Mouse (Mus musculus): Measurements from ENCODE around the gene Ifnz. TPM values are rescaled to one million over a fixed set of nuclear protein-coding genes. Genes with fewer than 3 reads are reported as not detected.

Ifnz gene
- polyA plus RNA-seq (2012; rRNA removed), result not detected in 2 replicates

GRCm38 (mm10) chr4:88781831-88782230 is at the start of gene Ifnz:
Gene Ifnz (plus strand): TSS chr4:88782131.

GRCm38 (mm10) chr4:88754818-88755340 is 27.1 kb upstream of the Ifnz start, which contains the start of gene Gm13271:
Gene Gm13271 (plus strand): TSS chr4:88754868.

GRCm38 (mm10) chr4:88759610-88760268 is 22.2 kb upstream of the Ifnz start, which contains the start of gene Gm13283:
Gene Gm13283 (plus strand): TSS chr4:88760119.

GRCm38 (mm10) chr4:88773534-88773933 is 8.4 kb upstream of the Ifnz start, which contains the start of gene Gm13290:
Gene Gm13290 (plus strand): TSS chr4:88773834.

GRCm38 (mm10) chr4:88776622-88777021 is 5.3 kb upstream of the Ifnz start, which contains the start of gene Gm13289:
Gene Gm13289 (plus strand): TSS chr4:88776922.

GRCm38 (mm10) chr4:88779550-88779949 is 2.4 kb upstream of the Ifnz start, which contains the start of gene Gm13272:
Gene Gm13272 (plus strand): TSS chr4:88779850.

GRCm38 (mm10) chr4:88785409-88785808 is 3.5 kb downstream of the Ifnz start, which contains the start of gene Gm13276:
Gene Gm13276 (plus strand): TSS chr4:88785709.

GRCm38 (mm10) chr4:88788402-88788801 is 6.5 kb downstream of the Ifnz start, which contains the start of gene Gm13277:
Gene Gm13277 (plus strand): TSS chr4:88788632.

GRCm38 (mm10) chr4:88791250-88791649 is 9.3 kb downstream of the Ifnz start, which contains the start of gene Gm13278:
Gene Gm13278 (plus strand): TSS chr4:88791550.

GRCm38 (mm10) chr4:88793936-88794675 is 12.2 kb downstream of the Ifnz start, which contains the start of gene Gm13275:
Gene Gm13275 (plus strand): TSS chr4:88794487.

GRCm38 (mm10) chr4:88797097-88797496 is 15.2 kb downstream of the Ifnz start, which contains the start of gene Gm13279:
Gene Gm13279 (plus strand): TSS chr4:88797397.

GRCm38 (mm10) chr4:88799365-88799764 is 17.4 kb downstream of the Ifnz start, which contains the start of gene Gm13285:
Gene Gm13285 (plus strand): TSS chr4:88799665.

GRCm38 (mm10) chr4:88802954-88803353 is 21.0 kb downstream of the Ifnz start, which contains the start of gene Gm13287:
Gene Gm13287 (plus strand): TSS chr4:88803254.

GRCm38 (mm10) chr4:88805231-88805630 is 23.3 kb downstream of the Ifnz start, which contains the start of gene Gm13288:
Gene Gm13288 (plus strand): TSS chr4:88805531.

GRCm38 (mm10) chr4:88815928-88816327 is 34.0 kb downstream of the Ifnz start, which contains the start of gene Ifna7:
Gene Ifna7 (plus strand): TSS chr4:88816228.

GRCm38 (mm10) chr4:88819659-88820058 is 37.7 kb downstream of the Ifnz start, which contains the start of gene Ifna11:
Gene Ifna11 (plus strand): TSS chr4:88819959.

GRCm38 (mm10) chr4:88827116-88827515 is 45.2 kb downstream of the Ifnz start, which contains the start of gene Ifna6:
Gene Ifna6 (plus strand): TSS chr4:88827416.

Other genes starting within 250 kb of the Ifnz start
- gene Ifna15, start 223.9 kb upstream of the Ifnz start, polyA plus RNA-seq (2012; rRNA removed), result not detected in 2 replicates
- gene Ifna14, start 210.3 kb upstream of the Ifnz start, polyA plus RNA-seq (2012; rRNA removed), result not detected in 2 replicates
- not detected in 2 replicates for gene Ifna9, start 189.7 kb upstream of the Ifnz start, polyA plus RNA-seq (2012; rRNA removed)
- not detected in 2 replicates for gene Ifna12, start 178.8 kb upstream of the Ifnz start, polyA plus RNA-seq (2012; rRNA removed)
- gene C87499, start 147.7 kb upstream of the Ifnz start, polyA plus RNA-seq (2012; rRNA removed), result 1.1 and 1.9 TPM in 2 replicates
- not detected in 2 replicates for gene Ifna13, start 137.7 kb upstream of the Ifnz start, polyA plus RNA-seq (2012; rRNA removed)
- not detected in 2 replicates for gene Ifna16, start 105.2 kb upstream of the Ifnz start, polyA plus RNA-seq (2012; rRNA removed)
- not detected in 2 replicates for gene Ifna2, start 98.2 kb upstream of the Ifnz start, polyA plus RNA-seq (2012; rRNA removed)
- gene Ifnab, start 90.8 kb upstream of the Ifnz start, polyA plus RNA-seq (2012; rRNA removed), result not detected in 2 replicates
- 0.54 and 0.57 TPM in 2 replicates for gene Gm26566, start 60.3 kb upstream of the Ifnz start, polyA plus RNA-seq (2012; rRNA removed)
- 26.4 and 40.2 TPM in 2 replicates for gene Klhl9, start 59.7 kb upstream of the Ifnz start, polyA plus RNA-seq (2012; rRNA removed)
- not detected in 2 replicates for gene Gm13271, start 27.3 kb upstream of the Ifnz start, polyA plus RNA-seq (2012; rRNA removed)
- not detected in 2 replicates for gene Gm13283, start 22.0 kb upstream of the Ifnz start, polyA plus RNA-seq (2012; rRNA removed)
- not detected in 2 replicates for gene Gm13290, start 8.3 kb upstream of the Ifnz start, polyA plus RNA-seq (2012; rRNA removed)
- not detected in 2 replicates for gene Gm13289, start 5.2 kb upstream of the Ifnz start, polyA plus RNA-seq (2012; rRNA removed)
- gene Gm13272, start 2.3 kb upstream of the Ifnz start, polyA plus RNA-seq (2012; rRNA removed), result not detected in 2 replicates
- gene Gm13276, start 3.6 kb downstream of the Ifnz start, polyA plus RNA-seq (2012; rRNA removed), result not detected in 2 replicates
- gene Gm13277, start 6.5 kb downstream of the Ifnz start, polyA plus RNA-seq (2012; rRNA removed), result not detected in 2 replicates
- not detected in 2 replicates for gene Gm13278, start 9.4 kb downstream of the Ifnz start, polyA plus RNA-seq (2012; rRNA removed)
- gene Gm13275, start 12.4 kb downstream of the Ifnz start, polyA plus RNA-seq (2012; rRNA removed), result not detected in 2 replicates
- gene Gm13279, start 15.3 kb downstream of the Ifnz start, polyA plus RNA-seq (2012; rRNA removed), result not detected in 2 replicates
- gene Gm13285, start 17.5 kb downstream of the Ifnz start, polyA plus RNA-seq (2012; rRNA removed), result not detected in 2 replicates
- not detected in 2 replicates for gene Gm13287, start 21.1 kb downstream of the Ifnz start, polyA plus RNA-seq (2012; rRNA removed)
- 0.06 TPM in 1 of 2 replicates, not detected in the other for gene Gm13288, start 23.4 kb downstream of the Ifnz start, polyA plus RNA-seq (2012; rRNA removed)
- gene Ifna7, start 34.1 kb downstream of the Ifnz start, polyA plus RNA-seq (2012; rRNA removed), result not detected in 2 replicates
- gene Ifna11, start 37.8 kb downstream of the Ifnz start, polyA plus RNA-seq (2012; rRNA removed), result not detected in 2 replicates
- gene Ifna6, start 45.3 kb downstream of the Ifnz start, polyA plus RNA-seq (2012; rRNA removed), result not detected in 2 replicates
- gene Ifna5, start 53.4 kb downstream of the Ifnz start, polyA plus RNA-seq (2012; rRNA removed), result not detected in 2 replicates
- gene Ifna4, start 59.7 kb downstream of the Ifnz start, polyA plus RNA-seq (2012; rRNA removed), result not detected in 2 replicates
- gene Ifna1, start 68.0 kb downstream of the Ifnz start, polyA plus RNA-seq (2012; rRNA removed), result not detected in 2 replicates
- 0.33 and 1.0 TPM in 2 replicates for gene Ifne, start 98.1 kb downstream of the Ifnz start, polyA plus RNA-seq (2012; rRNA removed)

All from ovary, adult 2 months (tissue).